Mouse (Mus musculus): ENCODE data around the gene Osbpl9. TPM values are rescaled to one million over a fixed set of nuclear protein-coding genes. Genes with fewer than 3 reads are reported as not detected.

The Osbpl9 gene
- polyA plus RNA-seq, 1 experiment from 2014 or later: 80.0 TPM

- Histone ChIP-seq H3K9ac (replicated peaks) (no peak overlapping the region), H3K4me3 (replicated peaks) (no peak overlapping the region), H3K27me3 (no peaks in the 10 kb centered on the region), H3K27ac (no peak overlapping the region), H3K9me3 (no peaks in the 10 kb centered on the region), H3K36me3 (no peaks in the 10 kb centered on the region), H3K4me2 (replicated peaks) (no peak overlapping the region), H3K4me1 (replicated peaks) (peaks cover 11% of the 10 kb centered on the region; the same call in 1 of the 2 replicates)
- WGBS: 86% methylated on average over 6 of the region's 6 CpGs
- no peak for ATAC-seq
Observed at GRCm38 (mm10) chr4:109109012-109109411, 93.1 kb downstream of the Osbpl9 start.

DNA sequence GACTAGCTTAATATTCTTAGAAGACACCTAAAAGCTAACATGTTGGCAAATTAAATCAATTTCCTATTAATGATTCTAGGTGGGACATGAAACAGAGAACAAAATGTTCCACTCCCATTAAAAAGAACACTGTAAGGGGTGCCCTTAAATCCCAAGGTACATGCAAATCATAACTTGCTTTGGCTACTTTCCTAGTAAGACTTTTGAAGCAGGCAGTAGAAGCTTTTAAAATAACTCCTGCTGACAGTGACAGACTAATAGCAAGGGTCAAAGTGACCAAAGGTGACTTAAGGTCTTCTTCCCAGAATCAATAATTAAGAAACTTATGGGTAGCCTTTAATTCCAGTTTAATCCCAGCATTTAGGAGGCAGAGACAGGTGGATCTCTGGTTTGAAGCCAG is 95.5 kb downstream of the Osbpl9 start:
- no peak overlapping the region for H3K27ac ChIP-seq
- H3K9ac ChIP-seq (replicated peaks): no peak overlapping the region
- H3K4me2 ChIP-seq (replicated peaks): no peak overlapping the region
- H3K36me3 ChIP-seq: peaks cover under 1% of the 10 kb centered on the region; the same call in 1 of the 2 replicates
- no peaks in the 10 kb centered on the region for H3K9me3 ChIP-seq
- no peaks in the 10 kb centered on the region for H3K27me3 ChIP-seq
- H3K4me3 ChIP-seq (replicated peaks): no peak overlapping the region
- 0 out of 2 replicates have a peak, but pooled peaks cover 4% of the 10 kb centered on the region for H3K4me1 ChIP-seq (replicated peaks)
- ATAC-seq: no peak

DNA sequence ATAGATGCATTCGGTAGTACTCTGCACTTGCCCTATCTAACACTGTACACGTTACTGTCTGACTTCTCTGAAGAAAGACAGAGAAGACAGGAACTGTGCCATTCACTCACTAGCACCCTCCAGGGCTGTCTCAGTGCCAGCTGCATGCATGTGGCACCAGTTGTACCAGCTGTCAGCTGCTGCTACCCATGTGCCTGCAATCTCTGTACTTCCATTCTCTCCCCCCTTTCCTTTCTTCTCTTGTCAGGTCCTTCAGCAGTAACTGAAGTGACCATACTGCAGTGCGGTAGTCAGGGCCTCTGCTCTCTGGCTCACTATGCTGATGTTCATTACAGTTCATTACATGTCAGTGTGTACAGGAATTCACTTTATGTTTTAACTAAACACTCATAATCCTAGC is 96.0 kb downstream of the Osbpl9 start:
- ATAC-seq: 0 out of 2 replicates have a peak, but pooled peaks have one; percentile 30
- no peak overlapping the region for H3K9ac ChIP-seq (replicated peaks)
- WGBS: 83% methylated on average over 3 of the region's 3 CpGs
- H3K9me3 ChIP-seq: no peaks in the 10 kb centered on the region
- H3K36me3 ChIP-seq: peaks cover 5% of the 10 kb centered on the region
- H3K27ac ChIP-seq: no peak overlapping the region
- H3K4me2 ChIP-seq (replicated peaks): no peak overlapping the region
- H3K27me3 ChIP-seq: no peaks in the 10 kb centered on the region
- H3K4me3 ChIP-seq (replicated peaks): no peak overlapping the region
- 0 out of 2 replicates have a peak, but pooled peaks cover 4% of the 10 kb centered on the region for H3K4me1 ChIP-seq (replicated peaks)

- no peaks in the 10 kb centered on the region for H3K9me3 ChIP-seq
- no peak overlapping the region for H3K9ac ChIP-seq (replicated peaks)
- no peak overlapping the region for H3K27ac ChIP-seq
- peaks cover 7% of the 10 kb centered on the region for H3K36me3 ChIP-seq
- no peaks in the 10 kb centered on the region for H3K27me3 ChIP-seq
- H3K4me3 ChIP-seq (replicated peaks): no peak overlapping the region
- no peak for ATAC-seq
- H3K4me2 ChIP-seq (replicated peaks): no peak overlapping the region
- 0 out of 2 replicates have a peak, but pooled peaks cover 4% of the 10 kb centered on the region for H3K4me1 ChIP-seq (replicated peaks)
Observed at GRCm38 (mm10) chr4:109105254-109105653, 96.8 kb downstream of the Osbpl9 start.

DNA sequence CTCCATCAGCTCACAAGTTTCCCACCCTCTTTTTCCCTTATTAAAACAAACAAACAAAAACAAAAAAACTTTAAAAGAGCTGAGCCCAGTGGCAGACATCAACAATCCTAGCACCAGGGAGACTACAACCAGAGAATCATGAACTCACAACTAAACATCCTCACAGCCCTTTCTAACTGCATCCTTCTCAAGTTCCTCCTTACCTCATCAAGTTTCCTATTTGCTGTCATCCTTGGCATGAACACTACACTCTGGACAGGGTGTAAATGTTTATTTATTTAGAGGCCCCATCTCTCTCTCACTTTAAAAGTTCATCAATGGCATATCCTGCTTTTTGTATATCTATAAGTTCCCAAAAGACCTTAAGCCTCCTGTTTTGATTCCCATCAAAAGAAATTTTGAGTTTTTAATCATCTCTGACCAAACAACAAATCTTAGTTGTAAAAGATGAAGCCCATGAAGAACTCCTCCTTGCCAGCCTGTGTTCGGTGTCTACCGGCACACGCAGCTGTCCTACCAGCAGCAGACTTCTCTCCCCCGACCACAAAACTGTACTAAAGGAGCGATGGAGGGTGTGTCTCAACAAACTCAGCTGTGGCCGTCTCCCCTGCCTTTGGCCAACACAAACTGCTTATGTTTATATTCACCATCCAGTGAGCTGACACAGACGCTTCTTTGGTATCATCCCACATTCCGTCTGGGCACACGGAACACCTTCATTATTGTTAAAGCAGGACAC is 98.8 kb downstream of the Osbpl9 start:
- Histone ChIP-seq H3K4me3 (replicated peaks) (no peak overlapping the region), H3K36me3 (peaks cover 8% of the 10 kb centered on the region), H3K4me1 (replicated peaks) (0 out of 2 replicates have a peak, but pooled peaks cover 4% of the 10 kb centered on the region), H3K9me3 (no peaks in the 10 kb centered on the region), H3K4me2 (replicated peaks) (no peak overlapping the region), H3K27me3 (no peaks in the 10 kb centered on the region), H3K9ac (replicated peaks) (no peak overlapping the region), H3K27ac (no peak overlapping the region)
- no peak for ATAC-seq
- 88% methylated on average over 9 of the region's 9 CpGs for WGBS

GRCm38 (mm10) chr4:109102574-109102973 is 99.5 kb downstream of the Osbpl9 start:
- Histone ChIP-seq H3K9ac (replicated peaks) (no peak overlapping the region), H3K9me3 (no peaks in the 10 kb centered on the region), H3K27me3 (no peaks in the 10 kb centered on the region), H3K27ac (no peak overlapping the region), H3K4me2 (replicated peaks) (no peak overlapping the region), H3K4me3 (replicated peaks) (no peak overlapping the region), H3K36me3 (peaks cover 8% of the 10 kb centered on the region), H3K4me1 (replicated peaks) (0 out of 2 replicates have a peak, but pooled peaks cover 4% of the 10 kb centered on the region)
- no peak for ATAC-seq
- 94% methylated on average over 5 of the region's 5 CpGs for WGBS

DNA sequence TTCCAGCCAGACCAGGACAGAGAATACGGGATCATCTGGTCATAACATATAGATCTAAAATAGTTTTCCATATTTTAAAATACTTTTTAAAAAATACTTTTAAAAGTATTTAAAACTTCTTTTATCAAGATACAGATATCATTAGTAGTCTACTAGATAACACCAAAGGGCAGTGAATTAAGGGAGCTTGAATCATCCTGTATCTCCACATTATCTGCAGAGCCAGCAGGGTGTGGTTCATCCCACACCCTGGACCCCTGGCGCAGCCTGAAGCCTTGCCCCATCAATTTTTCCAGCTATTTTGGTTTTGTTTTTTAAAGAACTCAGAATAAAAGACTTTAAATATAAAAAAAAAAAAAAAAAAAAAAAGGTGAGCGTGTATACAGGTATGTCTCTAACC is 103.2 kb downstream of the Osbpl9 start:
- WGBS: 94% methylated on average over 3 of the region's 3 CpGs
- no peak for ATAC-seq

GRCm38 (mm10) chr4:109094269-109094668 is 107.8 kb downstream of the Osbpl9 start:
- peaks cover 6% of the 10 kb centered on the region; the same call in 1 of the 2 replicates for H3K36me3 ChIP-seq
- H3K27ac ChIP-seq: no peak overlapping the region
- no peak for ATAC-seq
- no peak overlapping the region for H3K4me3 ChIP-seq (replicated peaks)
- H3K27me3 ChIP-seq: no peaks in the 10 kb centered on the region
- no peaks in the 10 kb centered on the region for H3K9me3 ChIP-seq
- H3K9ac ChIP-seq (replicated peaks): no peak overlapping the region
- no peaks in the 10 kb centered on the region for H3K4me1 ChIP-seq (replicated peaks)
- H3K4me2 ChIP-seq (replicated peaks): no peak overlapping the region
- WGBS: 78% methylated on average over 2 of the region's 2 CpGs

More for the DNA sequence above, 103.2 kb downstream of the Osbpl9 start:
- no peak overlapping the region for H3K4me2 ChIP-seq (replicated peaks)
- H3K9ac ChIP-seq (replicated peaks): no peak overlapping the region
- H3K27ac ChIP-seq: no peak overlapping the region
- H3K4me3 ChIP-seq (replicated peaks): no peak overlapping the region
- peaks cover 8% of the 10 kb centered on the region for H3K36me3 ChIP-seq
- H3K9me3 ChIP-seq: no peaks in the 10 kb centered on the region
- no peaks in the 10 kb centered on the region for H3K27me3 ChIP-seq
- no peaks in the 10 kb centered on the region for H3K4me1 ChIP-seq (replicated peaks)

DNA sequence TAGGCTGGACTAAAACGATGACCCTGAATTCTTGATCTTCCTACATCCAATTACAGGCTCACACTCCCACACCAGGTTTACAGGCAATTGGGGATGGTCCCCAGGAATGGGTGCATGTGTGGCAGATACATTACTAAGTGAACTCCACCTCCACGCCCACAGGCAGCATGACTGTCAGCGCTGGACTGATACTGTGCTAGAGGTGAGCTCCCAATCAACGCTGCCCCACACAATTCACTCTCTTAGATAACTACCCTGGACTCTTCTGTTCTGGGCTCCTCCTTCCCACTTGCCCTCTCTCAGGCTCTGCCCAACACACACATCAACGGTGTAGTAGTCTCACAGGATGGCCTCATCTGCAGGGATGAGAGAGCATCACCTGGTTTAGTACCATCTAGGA is 109.7 kb downstream of the Osbpl9 start:
- H3K4me3 ChIP-seq (replicated peaks): no peak overlapping the region
- 96% methylated on average over 5 of the region's 5 CpGs for WGBS
- H3K9me3 ChIP-seq: no peaks in the 10 kb centered on the region
- no peak overlapping the region for H3K4me2 ChIP-seq (replicated peaks)
- no peak for ATAC-seq
- H3K4me1 ChIP-seq (replicated peaks): no peaks in the 10 kb centered on the region
- no peak overlapping the region for H3K27ac ChIP-seq
- peaks cover 6% of the 10 kb centered on the region; the same call in 1 of the 2 replicates for H3K36me3 ChIP-seq
- no peaks in the 10 kb centered on the region for H3K27me3 ChIP-seq
- no peak overlapping the region for H3K9ac ChIP-seq (replicated peaks)

DNA sequence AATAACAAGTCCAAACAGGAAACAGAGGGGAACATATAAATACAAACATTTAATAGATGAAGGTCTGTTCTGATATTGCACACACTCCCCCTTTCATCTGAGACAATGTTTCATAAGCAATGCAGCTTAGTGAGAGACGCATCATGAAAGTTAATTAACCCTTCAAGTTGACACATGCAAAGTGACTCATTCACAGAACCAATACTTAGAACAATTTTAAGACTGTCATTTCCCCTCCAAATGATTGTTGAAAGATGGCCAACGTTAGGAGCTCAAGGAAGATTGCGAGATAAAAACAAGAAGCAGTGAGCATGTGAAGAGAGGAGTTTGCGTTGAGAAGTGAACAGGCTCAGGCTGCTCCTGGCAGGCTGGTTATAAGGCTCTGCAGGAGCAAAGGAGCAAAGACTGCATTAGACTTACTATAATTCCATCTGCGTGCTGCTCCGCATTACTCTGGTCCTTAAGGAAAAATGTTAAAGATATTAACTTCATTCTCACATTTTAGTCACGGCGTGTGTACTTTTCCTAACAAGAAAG is 110.8 kb downstream of the Osbpl9 start:
- Histone ChIP-seq H3K4me3 (replicated peaks) (no peak overlapping the region), H3K27ac (no peak overlapping the region), H3K4me2 (replicated peaks) (no peak overlapping the region), H3K9me3 (no peaks in the 10 kb centered on the region), H3K9ac (replicated peaks) (no peak overlapping the region), H3K36me3 (peaks cover 6% of the 10 kb centered on the region; the same call in 1 of the 2 replicates), H3K27me3 (no peaks in the 10 kb centered on the region), H3K4me1 (replicated peaks) (no peaks in the 10 kb centered on the region)
- no peak for ATAC-seq
- 90% methylated on average over 8 of the region's 8 CpGs for WGBS

- Histone ChIP-seq H3K4me2 (replicated peaks) (no peak overlapping the region), H3K9ac (replicated peaks) (no peak overlapping the region), H3K27me3 (no peaks in the 10 kb centered on the region), H3K4me1 (replicated peaks) (no peaks in the 10 kb centered on the region), H3K36me3 (peaks cover 6% of the 10 kb centered on the region; the same call in 1 of the 2 replicates), H3K27ac (no peak overlapping the region), H3K9me3 (no peaks in the 10 kb centered on the region), H3K4me3 (replicated peaks) (no peak overlapping the region)
- ATAC-seq: no peak
- 83% methylated on average over 6 of the region's 6 CpGs for WGBS
Observed at GRCm38 (mm10) chr4:109089999-109090398, 112.1 kb downstream of the Osbpl9 start.

DNA sequence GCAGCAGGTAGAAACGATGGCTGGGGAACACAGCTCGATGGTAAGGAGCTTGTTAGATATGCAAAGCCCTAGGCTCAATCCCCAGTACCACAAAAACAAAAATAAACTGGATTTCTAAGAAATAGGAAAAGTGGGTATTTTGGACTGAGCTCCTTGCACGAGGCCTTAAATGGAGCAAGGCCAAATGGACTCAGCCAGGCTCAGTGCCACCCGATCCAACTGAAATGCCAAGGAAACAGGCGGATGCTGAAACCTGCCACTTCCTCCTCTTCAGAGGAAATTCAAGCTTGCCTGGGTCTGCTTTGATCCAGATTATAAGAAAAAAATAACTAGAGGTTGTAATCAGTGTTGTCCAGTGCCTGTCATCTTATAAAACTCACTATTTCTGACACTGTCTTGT is 112.9 kb downstream of the Osbpl9 start:
- Histone ChIP-seq H3K27ac (no peak overlapping the region), H3K27me3 (no peaks in the 10 kb centered on the region), H3K4me3 (replicated peaks) (no peak overlapping the region), H3K4me1 (replicated peaks) (no peaks in the 10 kb centered on the region), H3K9me3 (no peaks in the 10 kb centered on the region), H3K36me3 (peaks cover 6% of the 10 kb centered on the region; the same call in 1 of the 2 replicates), H3K4me2 (replicated peaks) (no peak overlapping the region), H3K9ac (replicated peaks) (no peak overlapping the region)
- ATAC-seq: no peak
- WGBS: 90% methylated on average over 5 of the region's 5 CpGs

Data from midbrain, embryonic 13.5 days (tissue).